Mouse (Mus musculus) myocyte (in vitro differentiated cells): ENCODE measurements around the gene Ctsd.

Experiments used
- CEBPB ChIP-seq: IDR thresholded peaks from 2 replicates; pipeline ENCODE4 v1.6.1; 2011; ENCODE audit warnings: mild to moderate bottlenecking, moderate library complexity; ENCODE audit not compliant: poor library complexity, insufficient read depth, severe bottlenecking
- E2F4 ChIP-seq: IDR thresholded peaks from one replicate; pipeline ENCODE4 v1.6.1; 2011; ENCODE audit warnings: mild to moderate bottlenecking, control low read depth, moderate library complexity; ENCODE audit not compliant: insufficient read depth
- MAX ChIP-seq: IDR thresholded peaks from one replicate; pipeline ENCODE4 v1.6.1; 2011; ENCODE audit warnings: low read depth, mild to moderate bottlenecking, control low read depth
- MYOD1 ChIP-seq, 3 experiments: IDR thresholded peaks; one replicate each; pipeline ENCODE4 v1.6.1; 2011; ENCODE audit warnings: control low read depth in 2 of 3, low read depth in 2 of 3, mild to moderate bottlenecking in 2 of 3, moderate library complexity in 1 of 3; ENCODE audit not compliant: insufficient read length in 2 of 3, control insufficient read depth in 1 of 3
- MYOG ChIP-seq, 3 experiments: IDR thresholded peaks; one replicate each; pipeline ENCODE4 v1.6.1; 2011; ENCODE audit warnings: control low read depth in 2 of 3, low read depth in 2 of 3, mild to moderate bottlenecking in 2 of 3; ENCODE audit not compliant: insufficient read length in 2 of 3, control insufficient read depth in 1 of 3, insufficient read depth in 1 of 3
- POLR2A ChIP-seq: IDR thresholded peaks from one replicate; pipeline ENCODE4 v1.6.1; 2011; ENCODE audit warnings: low read depth, mild to moderate bottlenecking, control low read depth, moderate library complexity; ENCODE audit not compliant: insufficient read length
- POLR2AphosphoS2 ChIP-seq: IDR thresholded peaks from one replicate; pipeline ENCODE4 v1.6.1; 2011; ENCODE audit warnings: low read depth, control low read depth; ENCODE audit not compliant: insufficient read length
- REST ChIP-seq: IDR thresholded peaks from one replicate; pipeline ENCODE4 v1.6.1; 2011; ENCODE audit warnings: mild to moderate bottlenecking, control low read depth, moderate library complexity; ENCODE audit not compliant: insufficient read depth, insufficient read length
- TCF12 ChIP-seq: IDR thresholded peaks from one replicate; pipeline ENCODE4 v1.6.1; 2011; ENCODE audit warnings: mild to moderate bottlenecking, control low read depth; ENCODE audit not compliant: poor library complexity, insufficient read depth, severe bottlenecking
- TCF3 ChIP-seq: IDR thresholded peaks from one replicate; pipeline ENCODE4 v1.6.1; 2011; ENCODE audit warnings: low read depth, control low read depth; ENCODE audit not compliant: insufficient read length
- USF1 ChIP-seq: IDR thresholded peaks from one replicate; pipeline ENCODE4 v1.6.1; 2011; ENCODE audit warnings: low read depth, mild to moderate bottlenecking, control low read depth, moderate library complexity

GRCm38 (mm10) chr7:142419887-142420286, 32.0 kb upstream of the Ctsd start:
- TF ChIP-seq POLR2A, result no peak
- no peak for TF ChIP-seq TCF12
- no peak for TF ChIP-seq POLR2AphosphoS2
- TF ChIP-seq USF1, result no peak
- no peak for TF ChIP-seq MAX
- no peak for TF ChIP-seq CEBPB
- TF ChIP-seq TCF3, result no peak
- no peak for TF ChIP-seq MYOD1 (IDR thresholded peaks at IDR 0.05; ENCODE audit: control insufficient read depth in 1 of 3, insufficient read length in 2 of 3, low read depth in 2 of 3)
- no peak for TF ChIP-seq E2F4
- TF ChIP-seq MYOG (IDR thresholded peaks at IDR 0.05; ENCODE audit: control insufficient read depth in 1 of 3, insufficient read depth in 1 of 3, insufficient read length in 2 of 3, low read depth in 2 of 3), result no peak
- TF ChIP-seq REST, result no peak
